Mouse (Mus musculus): ENCODE results near the gene Trib3. TPM values are rescaled to one million over a fixed set of nuclear protein-coding genes. Genes with fewer than 3 reads are reported as not detected.

The Trib3 gene
- polyA plus RNA-seq (2012; fragmentation: generic; extraction: Trizol), result 27.6 TPM
- long read RNA-seq, experiment 1, transcript Trib3-201 (4 exons, 2,026 nt), result major isoform, 10 of 11 reads
- long read RNA-seq, experiment 1, partial matches to known transcripts, result 0 of 11 reads
- long read RNA-seq, experiment 1, other reads (novel, unspliced or antisense), result 1 of 11 reads
- long read RNA-seq, experiment 2, transcript Trib3-201 (4 exons, 2,026 nt), result major isoform, 35 of 37 reads
- long read RNA-seq, experiment 2, partial matches to known transcripts, result 0 of 37 reads
- long read RNA-seq, experiment 2, other reads (novel, unspliced or antisense), result 2 of 37 reads

GRCm38 (mm10) chr2:152343329-152344213, at the start of gene Trib3:
Gene Trib3, minus strand, starts transcription at chr2:152344032.
- no peaks in the 10 kb centered on the region for H3K36me3 ChIP-seq (ENCODE audit: control insufficient read depth, insufficient read depth)
- peak; percentile 52 for TF ChIP-seq CTCF (IDR thresholded peaks at IDR 0.05; ENCODE audit: control insufficient read depth, insufficient read depth, insufficient read length)
- TF ChIP-seq USF1 (IDR thresholded peaks at IDR 0.05; ENCODE audit: low read depth), result no peak
- peak; percentile 84 for TF ChIP-seq CEBPB (IDR thresholded peaks at IDR 0.05; ENCODE audit: low read depth)
- peak within 1 kb of the TSS; percentile 67 for H3ac ChIP-seq (ENCODE audit: control insufficient read depth, insufficient read length, low read depth)
- no peaks in the 10 kb centered on the region for H3K79me3 ChIP-seq (ENCODE audit: low read depth)
- no peaks in the 10 kb centered on the region for H3K79me2 ChIP-seq (ENCODE audit: control insufficient read depth, insufficient read depth)
- H3K27me3 ChIP-seq (ENCODE audit: control insufficient read depth, insufficient read depth, insufficient read length), result no peaks in the 10 kb centered on the region
- H3K4me3 ChIP-seq (ENCODE audit: insufficient read depth, poor library complexity, severe bottlenecking), result peak within 1 kb of the TSS; percentile 40

- Histone ChIP-seq H3K36me3 (ENCODE audit: control insufficient read depth, insufficient read depth) (no peaks in the 10 kb centered on the region), H3ac (ENCODE audit: control insufficient read depth, insufficient read length, low read depth) (no peak overlapping the region), H3K4me3 (ENCODE audit: insufficient read depth, poor library complexity, severe bottlenecking) (no peak overlapping the region), H3K79me3 (ENCODE audit: low read depth) (no peaks in the 10 kb centered on the region), H3K27me3 (ENCODE audit: control insufficient read depth, insufficient read depth, insufficient read length) (peaks cover 1% of the 10 kb centered on the region), H3K79me2 (ENCODE audit: control insufficient read depth, insufficient read depth) (peaks cover 6% of the 10 kb centered on the region)
- no peak for TF ChIP-seq MYOG (IDR thresholded peaks at IDR 0.05; ENCODE audit: control insufficient read depth, extremely low read depth, insufficient read length)
- no peak for TF ChIP-seq FOSL1 (IDR thresholded peaks at IDR 0.05; ENCODE audit: insufficient read depth, low read length, poor library complexity, severe bottlenecking)
- TF ChIP-seq MYOD1 (IDR thresholded peaks at IDR 0.05; ENCODE audit: control insufficient read depth, insufficient read length, low read depth), result no peak
- TF ChIP-seq CEBPB (IDR thresholded peaks at IDR 0.05; ENCODE audit: low read depth), result no peak
- TF ChIP-seq USF1 (IDR thresholded peaks at IDR 0.05; ENCODE audit: low read depth), result no peak
- TF ChIP-seq MAX (IDR thresholded peaks at IDR 0.05), result no peak
- TF ChIP-seq CTCF (IDR thresholded peaks at IDR 0.05; ENCODE audit: control insufficient read depth, insufficient read depth, insufficient read length), result no peak
Observed at GRCm38 (mm10) chr2:152393225-152394017, 49.6 kb upstream of the Trib3 start.

- TF ChIP-seq MYOD1 (IDR thresholded peaks at IDR 0.05; ENCODE audit: control insufficient read depth, insufficient read length, low read depth) (no peak), CTCF (IDR thresholded peaks at IDR 0.05; ENCODE audit: control insufficient read depth, insufficient read depth, insufficient read length) (peak; percentile 49), MYOG (IDR thresholded peaks at IDR 0.05; ENCODE audit: control insufficient read depth, extremely low read depth, insufficient read length) (no peak), USF1 (IDR thresholded peaks at IDR 0.05; ENCODE audit: low read depth) (no peak), FOSL1 (IDR thresholded peaks at IDR 0.05; ENCODE audit: insufficient read depth, low read length, poor library complexity, severe bottlenecking) (no peak), MAX (IDR thresholded peaks at IDR 0.05) (no peak)
- Histone ChIP-seq H3K79me3 (ENCODE audit: low read depth) (no peaks in the 10 kb centered on the region), H3ac (ENCODE audit: control insufficient read depth, insufficient read length, low read depth) (no peak overlapping the region), H3K79me2 (ENCODE audit: control insufficient read depth, insufficient read depth) (peaks cover 6% of the 10 kb centered on the region), H3K27me3 (ENCODE audit: control insufficient read depth, insufficient read depth, insufficient read length) (peaks cover 6% of the 10 kb centered on the region), H3K4me3 (ENCODE audit: insufficient read depth, poor library complexity, severe bottlenecking) (no peak overlapping the region), H3K36me3 (ENCODE audit: control insufficient read depth, insufficient read depth) (no peaks in the 10 kb centered on the region)
Observed at GRCm38 (mm10) chr2:152392786-152393185, 49.0 kb upstream of the Trib3 start.

- H3ac ChIP-seq (ENCODE audit: control insufficient read depth, insufficient read length, low read depth), result no peak overlapping the region
- H3K27me3 ChIP-seq (ENCODE audit: control insufficient read depth, insufficient read depth, insufficient read length), result peaks cover 6% of the 10 kb centered on the region
Observed at GRCm38 (mm10) chr2:152384191-152384590, 40.4 kb upstream of the Trib3 start.

GRCm38 (mm10) chr2:152376345-152376741, 32.5 kb upstream of the Trib3 start, which contains the start of gene Nrsn2:
Gene Nrsn2, minus strand, starts transcription at chr2:152376638.
- no peaks in the 10 kb centered on the region for H3K79me3 ChIP-seq (ENCODE audit: low read depth)
- H3ac ChIP-seq (ENCODE audit: control insufficient read depth, insufficient read length, low read depth), result no peak within 1 kb of the TSS
- H3K36me3 ChIP-seq (ENCODE audit: control insufficient read depth, insufficient read depth), result no peaks in the 10 kb centered on the region
- no peaks in the 10 kb centered on the region for H3K79me2 ChIP-seq (ENCODE audit: control insufficient read depth, insufficient read depth)
- no peak within 1 kb of the TSS for H3K4me3 ChIP-seq (ENCODE audit: insufficient read depth, poor library complexity, severe bottlenecking)
- H3K27me3 ChIP-seq (ENCODE audit: control insufficient read depth, insufficient read depth, insufficient read length), result peaks cover 40% of the 10 kb centered on the region
- TF ChIP-seq MYOD1 (IDR thresholded peaks at IDR 0.05; ENCODE audit: control insufficient read depth, insufficient read length, low read depth), result no peak
- no peak for TF ChIP-seq FOSL1 (IDR thresholded peaks at IDR 0.05; ENCODE audit: insufficient read depth, low read length, poor library complexity, severe bottlenecking)
- no peak for TF ChIP-seq CTCF (IDR thresholded peaks at IDR 0.05; ENCODE audit: control insufficient read depth, insufficient read depth, insufficient read length)
- no peak for TF ChIP-seq MAX (IDR thresholded peaks at IDR 0.05)
- TF ChIP-seq USF1 (IDR thresholded peaks at IDR 0.05; ENCODE audit: low read depth), result no peak
- no peak for TF ChIP-seq CEBPB (IDR thresholded peaks at IDR 0.05; ENCODE audit: low read depth)
- no peak for TF ChIP-seq MYOG (IDR thresholded peaks at IDR 0.05; ENCODE audit: control insufficient read depth, extremely low read depth, insufficient read length)

More at GRCm38 (mm10) chr2:152384191-152384590, 40.4 kb upstream of the Trib3 start:
- Histone ChIP-seq H3K36me3 (ENCODE audit: control insufficient read depth, insufficient read depth) (no peaks in the 10 kb centered on the region), H3K79me2 (ENCODE audit: control insufficient read depth, insufficient read depth) (no peaks in the 10 kb centered on the region), H3K4me3 (ENCODE audit: insufficient read depth, poor library complexity, severe bottlenecking) (no peak overlapping the region), H3K79me3 (ENCODE audit: low read depth) (no peaks in the 10 kb centered on the region)
- no peak for TF ChIP-seq CTCF (IDR thresholded peaks at IDR 0.05; ENCODE audit: control insufficient read depth, insufficient read depth, insufficient read length)
- TF ChIP-seq USF1 (IDR thresholded peaks at IDR 0.05; ENCODE audit: low read depth), result no peak
